10 mouse cellular contexts compared by ENCODE assay signal in genomic region chr5:121879211-121879610, GRCm38 (mm10). TPM values are rescaled to one million over a fixed set of nuclear protein-coding genes. Genes with fewer than 3 reads are reported as not detected.
A peak's percentile ranks its signal among the peaks of the same experiment; 100 is the strongest.
DNase-seq lines count a peak whose midpoint lies in the region; ATAC-seq and TF ChIP-seq lines count a peak whose summit lies in the region.
"Had no signal": no experiment of that assay in that cellular context is flagged by ENCODE, and none has a peak within 500 bp of the region (broad histone marks: within the 10 kb centered on the region; RNA-seq: fewer than 3 reads in every experiment).

No protein-coding gene starts in this region.

- H3K4me2 ChIP-seq in heart, postnatal 0 days (ENCODE audit: low read depth, low read length) = no peak overlapping the region
- H3K4me2 ChIP-seq in forebrain, embryonic 15.5 days (replicated peaks) = no peak overlapping the region
- H3K4me2 ChIP-seq: limb, embryonic 15.5 days; stomach, embryonic 15.5 days had no signal

- H3K4me1 ChIP-seq in heart, postnatal 0 days (ENCODE audit: control insufficient read depth, insufficient read depth) = no peaks in the 10 kb centered on the region
- peaks cover 10% of the 10 kb centered on the region for H3K4me1 ChIP-seq in embryonic facial prominence, embryonic 10.5 days
- peaks cover 13% of the 10 kb centered on the region; the same call in 1 of the 2 replicates for H3K4me1 ChIP-seq in forebrain, embryonic 15.5 days
- H3K4me1 ChIP-seq: stomach, embryonic 15.5 days had no signal

- 49% methylated on average over 6 of the region's 6 CpGs for WGBS in heart, postnatal 0 days
- 65% methylated on average over 6 of the region's 6 CpGs for WGBS in embryonic facial prominence, embryonic 10.5 days
- WGBS in forebrain, embryonic 15.5 days = 70% methylated on average over 6 of the region's 6 CpGs

- H3K27me3 ChIP-seq in heart, postnatal 0 days (ENCODE audit: control insufficient read depth, insufficient read depth, low read length) = no peaks in the 10 kb centered on the region
- H3K27me3 ChIP-seq in embryonic facial prominence, embryonic 10.5 days (replicated peaks; ENCODE audit: low read depth, poor library complexity, severe bottlenecking) = 0 out of 2 replicates have a peak, but pooled peaks cover 16% of the 10 kb centered on the region
- H3K27me3 ChIP-seq in forebrain, embryonic 15.5 days = no peaks in the 10 kb centered on the region
- H3K27me3 ChIP-seq: limb, embryonic 15.5 days; stomach, embryonic 15.5 days had no signal

- no peak for ATAC-seq in heart, postnatal 0 days (ENCODE audit: insufficient read depth, low read depth)
- 0 out of 2 replicates have a peak, but pooled peaks have one; percentile 52 for ATAC-seq in monocyte, adult 5-6 weeks (replicated peaks; ENCODE audit: insufficient number of reproducible peaks, low FRiP score, low TSS enrichment, poor library complexity, severe bottlenecking)
- ATAC-seq in forebrain, embryonic 15.5 days (replicated peaks) = no peak

- H3K36me3 ChIP-seq in heart, postnatal 0 days (replicated peaks; ENCODE audit: control insufficient read depth, insufficient read depth, low read length) = no peaks in the 10 kb centered on the region
- H3K36me3 ChIP-seq in embryonic facial prominence, embryonic 10.5 days (replicated peaks) = peaks cover 8% of the 10 kb centered on the region
- peaks cover 10% of the 10 kb centered on the region; the same call in 1 of the 2 replicates for H3K36me3 ChIP-seq in forebrain, embryonic 15.5 days
- H3K36me3 ChIP-seq: limb, embryonic 15.5 days; stomach, embryonic 15.5 days had no signal

- TF ChIP-seq EP300 in heart, postnatal 0 days (IDR thresholded peaks at IDR 0.05; ENCODE audit: low read depth) = no peak

- TF ChIP-seq CTCF in heart, postnatal 0 days (IDR thresholded peaks at IDR 0.05; ENCODE audit: low read depth) = peak; percentile 52

- no peak overlapping the region for H3K4me3 ChIP-seq in heart, postnatal 0 days (ENCODE audit: low read depth, low read length)
- no peak overlapping the region for H3K4me3 ChIP-seq in embryonic facial prominence, embryonic 10.5 days
- H3K4me3 ChIP-seq in forebrain, embryonic 15.5 days = no peak overlapping the region
- H3K4me3 ChIP-seq: limb, embryonic 15.5 days; stomach, embryonic 15.5 days had no signal

- no peak for DNase-seq in heart, postnatal 0 days (ENCODE audit: low spot score)
- DNase-seq in heart, adult 11 months = no peak
- peak; percentile 23 for DNase-seq in urinary bladder, postnatal 25 days (ENCODE audit: low spot score)
- no peak for DNase-seq in urinary bladder, postnatal 4 days (ENCODE audit: low spot score in 2 of 2)
- peak; percentile 44 for DNase-seq in embryonic facial prominence, embryonic 10.5 days (ENCODE audit: low spot score)
- no peak for DNase-seq in urinary bladder, adult 18-20 months (ENCODE audit: low spot score in 2 of 2)

- no peaks in the 10 kb centered on the region for H3K9me3 ChIP-seq in heart, postnatal 0 days (replicated peaks; ENCODE audit: control insufficient read depth, low read length)
- no peaks in the 10 kb centered on the region for H3K9me3 ChIP-seq in embryonic facial prominence, embryonic 10.5 days
- no peaks in the 10 kb centered on the region for H3K9me3 ChIP-seq in forebrain, embryonic 15.5 days
- H3K9me3 ChIP-seq: limb, embryonic 15.5 days; stomach, embryonic 15.5 days had no signal

- H3K27ac ChIP-seq in heart, postnatal 0 days (ENCODE audit: low read depth) = no peak overlapping the region
- H3K27ac ChIP-seq in embryonic facial prominence, embryonic 10.5 days (replicated peaks) = no peak overlapping the region
- H3K27ac ChIP-seq in forebrain, embryonic 15.5 days (replicated peaks) = no peak overlapping the region
- H3K27ac ChIP-seq: limb, embryonic 15.5 days; stomach, embryonic 15.5 days had no signal

- no peak overlapping the region for H3K9ac ChIP-seq in heart, postnatal 0 days (replicated peaks; ENCODE audit: low read depth, low read length)
- H3K9ac ChIP-seq in forebrain, embryonic 15.5 days (replicated peaks) = no peak overlapping the region
- H3K9ac ChIP-seq: limb, embryonic 15.5 days; stomach, embryonic 15.5 days had no signal

RNA-seq across cellular contexts. Expression of gene Pheta1, which starts 30.4 kb away (rescaled TPM):
- 25.2 and 32.2 TPM in 2 replicates for total RNA-seq in heart, postnatal 0 days (2014; rRNA removed; ENCODE audit: low replicate concordance)
- 16.4 and 17.8 TPM in 2 replicates for polyA plus RNA-seq in heart, postnatal 0 days (2015; fragmentation: Nextera tagmentation; extraction: Ambion mirVana)
- polyA plus RNA-seq in embryonic facial prominence, embryonic 10.5 days (2016; fragmentation: Nextera tagmentation; extraction: Ambion mirVana) = 56.5 and 60.0 TPM in 2 replicates
- 1.6 to 2.0 TPM (median 1.6 TPM) in 3 replicates for total RNA-seq in monocyte, adult 5-6 weeks (2017)
- polyA plus RNA-seq in forebrain, embryonic 15.5 days (2015; fragmentation: Nextera tagmentation; extraction: Ambion mirVana) = 58.9 and 59.3 TPM in 2 replicates

RNA-seq across cellular contexts. Expression of gene Sh2b3, which starts 41.8 kb away (rescaled TPM):
- total RNA-seq in heart, postnatal 0 days (2014; rRNA removed; ENCODE audit: low replicate concordance) = 58.5 and 60.4 TPM in 2 replicates
- 10.1 and 11.4 TPM in 2 replicates for polyA plus RNA-seq in heart, postnatal 0 days (2015; fragmentation: Nextera tagmentation; extraction: Ambion mirVana)
- polyA plus RNA-seq in embryonic facial prominence, embryonic 10.5 days (2016; fragmentation: Nextera tagmentation; extraction: Ambion mirVana) = 7.9 TPM in 2 replicates
- total RNA-seq in monocyte, adult 5-6 weeks (2017) = 37.3 to 51.6 TPM (median 46.2 TPM) in 3 replicates
- 5.9 and 6.7 TPM in 2 replicates for polyA plus RNA-seq in forebrain, embryonic 15.5 days (2015; fragmentation: Nextera tagmentation; extraction: Ambion mirVana)

Comparison
In these comparisons a context has a peak if more than half of its experiments do, and no peak if none do; other contexts are left out.
1. DNase-seq: peak in urinary bladder, postnatal 25 days (single experiment) and embryonic facial prominence, embryonic 10.5 days (single experiment); none in heart, postnatal 0 days (single experiment), heart, adult 11 months (single experiment), urinary bladder, postnatal 4 days (0 of 2) and urinary bladder, adult 18-20 months (0 of 2).